9 mouse cellular contexts compared by ENCODE assay signal in the genomic region with DNA sequence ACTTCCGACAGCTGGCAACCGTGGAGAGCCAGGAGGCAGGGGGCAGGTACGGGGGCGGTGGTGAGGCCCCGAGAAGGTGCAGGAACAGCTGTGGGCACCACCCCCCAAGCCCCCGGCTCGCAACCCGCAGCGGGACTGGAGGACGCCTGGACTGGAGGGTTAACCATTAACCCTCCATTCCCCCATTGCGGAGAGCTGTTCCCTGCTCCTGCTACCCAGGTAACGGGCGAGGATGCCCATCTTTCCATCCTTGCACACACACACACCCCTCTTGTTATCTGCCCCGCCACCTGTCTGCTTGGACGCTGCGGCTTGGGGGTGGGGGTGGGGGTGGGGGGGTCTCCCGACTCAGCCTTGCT. TPM values are rescaled to one million over a fixed set of nuclear protein-coding genes. Genes with fewer than 3 reads are reported as not detected.
DNase-seq lines count a peak whose midpoint lies in the region; ATAC-seq lines count a peak whose summit lies in the region.
"Had no signal": no experiment of that assay in that cellular context is flagged by ENCODE, and none has a peak within 500 bp of the region (broad histone marks: within the 10 kb centered on the region; RNA-seq: fewer than 3 reads in every experiment).

No protein-coding gene starts in this region.

- no peaks in the 10 kb centered on the region for H3K9me3 ChIP-seq in heart, embryonic 13.5 days
- no peaks in the 10 kb centered on the region for H3K9me3 ChIP-seq in embryonic facial prominence, embryonic 12.5 days
- H3K9me3 ChIP-seq in intestine, embryonic 16.5 days (ENCODE audit: control insufficient read depth, low read length): no peaks in the 10 kb centered on the region
- no peaks in the 10 kb centered on the region for H3K9me3 ChIP-seq in midbrain, embryonic 14.5 days (ENCODE audit: control insufficient read depth, low read length)

- no peak for DNase-seq in heart, postnatal 4 days
- no peak for DNase-seq in midbrain, embryonic 14.5 days
- no peak for DNase-seq in left cerebral cortex, adult 8-10 months (ENCODE audit: low spot score in 2 of 2)
- no peak for DNase-seq in adrenal gland, postnatal 36 days
- DNase-seq in frontal cortex, postnatal 25 days (ENCODE audit: low spot score in 2 of 2): no peak

- H3K27me3 ChIP-seq in heart, embryonic 13.5 days (replicated peaks): peaks cover 79% of the 10 kb centered on the region
- H3K27me3 ChIP-seq in embryonic facial prominence, embryonic 12.5 days: peaks cover 65% of the 10 kb centered on the region
- peaks cover 36% of the 10 kb centered on the region for H3K27me3 ChIP-seq in intestine, embryonic 16.5 days (replicated peaks; ENCODE audit: control insufficient read depth, insufficient read depth, low read length)
- H3K27me3 ChIP-seq in midbrain, embryonic 14.5 days (ENCODE audit: control insufficient read depth, insufficient read depth, low read length): peaks cover 27% of the 10 kb centered on the region

- H3K36me3 ChIP-seq in heart, embryonic 13.5 days: no peaks in the 10 kb centered on the region
- no peaks in the 10 kb centered on the region for H3K36me3 ChIP-seq in embryonic facial prominence, embryonic 12.5 days
- H3K36me3 ChIP-seq in intestine, embryonic 16.5 days (ENCODE audit: control insufficient read depth, insufficient read depth, low read length): no peaks in the 10 kb centered on the region
- H3K36me3 ChIP-seq in midbrain, embryonic 14.5 days (ENCODE audit: control insufficient read depth, insufficient read depth, low read length): no peaks in the 10 kb centered on the region

- 3% methylated on average over 17 of the region's 17 CpGs for WGBS in heart, embryonic 13.5 days
- WGBS in embryonic facial prominence, embryonic 12.5 days: 3% methylated on average over 17 of the region's 17 CpGs
- 0% methylated on average over 13 of the region's 17 CpGs for WGBS in intestine, embryonic 16.5 days
- WGBS in midbrain, embryonic 14.5 days: 3% methylated on average over 17 of the region's 17 CpGs

- H3K4me2 ChIP-seq in heart, embryonic 13.5 days: peak overlapping the region; percentile 91
- peak overlapping the region; percentile 74 for H3K4me2 ChIP-seq in embryonic facial prominence, embryonic 12.5 days (replicated peaks)
- H3K4me2 ChIP-seq in intestine, embryonic 16.5 days (ENCODE audit: low read depth, low read length): peak overlapping the region; percentile 95
- H3K4me2 ChIP-seq in midbrain, embryonic 14.5 days (ENCODE audit: low read length): peak overlapping the region; percentile 85

- H3K9ac ChIP-seq in heart, embryonic 13.5 days: no peak overlapping the region
- no peak overlapping the region for H3K9ac ChIP-seq in embryonic facial prominence, embryonic 12.5 days
- 0 out of 2 replicates have a peak overlapping the region, but pooled peaks have one; percentile 60 for H3K9ac ChIP-seq in intestine, embryonic 16.5 days (ENCODE audit: low read depth, low read length)
- peak overlapping the region; percentile 64; the same call in 1 of the 2 replicates for H3K9ac ChIP-seq in midbrain, embryonic 14.5 days (replicated peaks; ENCODE audit: low read length)

- H3K4me1 ChIP-seq in heart, embryonic 13.5 days: peaks cover 24% of the 10 kb centered on the region
- peaks cover 11% of the 10 kb centered on the region for H3K4me1 ChIP-seq in embryonic facial prominence, embryonic 12.5 days
- peaks cover 22% of the 10 kb centered on the region for H3K4me1 ChIP-seq in intestine, embryonic 16.5 days (ENCODE audit: control insufficient read depth, insufficient read depth, low read length)
- H3K4me1 ChIP-seq in midbrain, embryonic 14.5 days (ENCODE audit: control insufficient read depth, insufficient read depth, low read length): 0 out of 2 replicates have a peak, but pooled peaks cover 11% of the 10 kb centered on the region

- peak overlapping the region; percentile 56 for H3K4me3 ChIP-seq in heart, embryonic 13.5 days
- H3K4me3 ChIP-seq in embryonic facial prominence, embryonic 12.5 days: peak overlapping the region; percentile 43
- peak overlapping the region; percentile 57 for H3K4me3 ChIP-seq in intestine, embryonic 16.5 days (ENCODE audit: low read length)
- peak overlapping the region; percentile 56 for H3K4me3 ChIP-seq in midbrain, embryonic 14.5 days (replicated peaks; ENCODE audit: low read depth, low read length)

- H3K27ac ChIP-seq in heart, embryonic 13.5 days (replicated peaks): no peak overlapping the region
- H3K27ac ChIP-seq in embryonic facial prominence, embryonic 12.5 days: no peak overlapping the region
- H3K27ac ChIP-seq in intestine, embryonic 16.5 days (ENCODE audit: low read length): no peak overlapping the region
- H3K27ac ChIP-seq in midbrain, embryonic 14.5 days (replicated peaks; ENCODE audit: low read depth, low read length): no peak overlapping the region

- ATAC-seq in heart, embryonic 13.5 days (ENCODE audit: extremely low read depth, insufficient number of reproducible peaks, low FRiP score, low TSS enrichment): no peak
- no peak for ATAC-seq in embryonic facial prominence, embryonic 12.5 days (ENCODE audit: insufficient number of reproducible peaks, insufficient read depth, low FRiP score, low TSS enrichment)
- ATAC-seq in intestine, embryonic 16.5 days: peak; percentile 32
- ATAC-seq in midbrain, embryonic 14.5 days (ENCODE audit: low FRiP score, low TSS enrichment): no peak; the same call in 1 of the 2 replicates

RNA-seq across cellular contexts. Expression of gene Vwa5b2, which starts 1.4 kb away (rescaled TPM):
- 0.19 and 0.25 TPM in 2 replicates for polyA plus RNA-seq in heart, embryonic 13.5 days (2015; fragmentation: Nextera tagmentation; extraction: Ambion mirVana)
- not detected for total RNA-seq in heart, postnatal 4 days (2021)
- 3.7 TPM in 2 replicates for polyA plus RNA-seq in embryonic facial prominence, embryonic 12.5 days (2016; fragmentation: Nextera tagmentation; extraction: Ambion mirVana)
- 5.5 and 5.6 TPM in 2 replicates for polyA plus RNA-seq in intestine, embryonic 16.5 days (2015; fragmentation: Nextera tagmentation; extraction: Ambion mirVana)
- polyA plus RNA-seq in midbrain, embryonic 14.5 days (2014; fragmentation: Nextera tagmentation; extraction: Ambion mirVana): 12.1 and 15.8 TPM in 2 replicates
- total RNA-seq in left cerebral cortex, adult 8-10 months (2022): 10 to 100 TPM; 51.3 to 65.5 (median 57.9) TPM
- total RNA-seq in adrenal gland, postnatal 36 days (2021): 1 to 10 TPM; 1.4 to 1.6 TPM
- total RNA-seq: neutrophil, adult 5-6 weeks had no signal

RNA-seq across cellular contexts. Expression of gene Eef1akmt4, which starts 20.7 kb away (rescaled TPM):
- 20.6 and 21.1 TPM in 2 replicates for polyA plus RNA-seq in heart, embryonic 13.5 days (2015; fragmentation: Nextera tagmentation; extraction: Ambion mirVana)
- 1 to 10 TPM; 5.2 to 5.4 TPM for total RNA-seq in heart, postnatal 4 days (2021)
- 30.5 and 31.4 TPM in 2 replicates for polyA plus RNA-seq in embryonic facial prominence, embryonic 12.5 days (2016; fragmentation: Nextera tagmentation; extraction: Ambion mirVana)
- polyA plus RNA-seq in intestine, embryonic 16.5 days (2015; fragmentation: Nextera tagmentation; extraction: Ambion mirVana): 31.7 and 34.7 TPM in 2 replicates
- polyA plus RNA-seq in midbrain, embryonic 14.5 days (2014; fragmentation: Nextera tagmentation; extraction: Ambion mirVana): 10.5 and 12.0 TPM in 2 replicates
- total RNA-seq in left cerebral cortex, adult 8-10 months (2022): 1 to 10 TPM; 1.1 to 2.3 (median 1.7) TPM
- total RNA-seq in adrenal gland, postnatal 36 days (2021): 1 to 10 TPM; 9.5 to 10.0 TPM

RNA-seq across cellular contexts. Expression of gene Gm49333, which starts 20.8 kb away (rescaled TPM):
- not detected in 2 replicates for polyA plus RNA-seq in heart, embryonic 13.5 days (2015; fragmentation: Nextera tagmentation; extraction: Ambion mirVana)
- not detected for total RNA-seq in heart, postnatal 4 days (2021)
- not detected in 2 replicates for polyA plus RNA-seq in embryonic facial prominence, embryonic 12.5 days (2016; fragmentation: Nextera tagmentation; extraction: Ambion mirVana)
- not detected in 2 replicates for polyA plus RNA-seq in intestine, embryonic 16.5 days (2015; fragmentation: Nextera tagmentation; extraction: Ambion mirVana)
- not detected in 2 replicates for polyA plus RNA-seq in midbrain, embryonic 14.5 days (2014; fragmentation: Nextera tagmentation; extraction: Ambion mirVana)
- total RNA-seq in left cerebral cortex, adult 8-10 months (2022): under 1 TPM in 2 of 4 experiments, not detected in 2; 0.42 to 0.73 TPM
- under 1 TPM in 1 of 2 experiments, not detected in 1; 0.26 TPM for total RNA-seq in adrenal gland, postnatal 36 days (2021)
- total RNA-seq: neutrophil, adult 5-6 weeks had no signal

RNA-seq across cellular contexts. Expression of gene Alg3, which starts 20.9 kb away (rescaled TPM):
- polyA plus RNA-seq in heart, embryonic 13.5 days (2015; fragmentation: Nextera tagmentation; extraction: Ambion mirVana): 33.3 and 35.3 TPM in 2 replicates
- 10 to 100 TPM; 13.6 to 14.6 TPM for total RNA-seq in heart, postnatal 4 days (2021)
- 36.9 and 39.9 TPM in 2 replicates for polyA plus RNA-seq in embryonic facial prominence, embryonic 12.5 days (2016; fragmentation: Nextera tagmentation; extraction: Ambion mirVana)
- polyA plus RNA-seq in intestine, embryonic 16.5 days (2015; fragmentation: Nextera tagmentation; extraction: Ambion mirVana): 44.3 and 47.5 TPM in 2 replicates
- 43.4 and 46.3 TPM in 2 replicates for polyA plus RNA-seq in midbrain, embryonic 14.5 days (2014; fragmentation: Nextera tagmentation; extraction: Ambion mirVana)
- 10 to 100 TPM in 3 of 4 experiments, 1 to 10 TPM in 1; 8.1 to 15.5 (median 12.3) TPM for total RNA-seq in left cerebral cortex, adult 8-10 months (2022)
- 10 to 100 TPM; 26.9 to 29.8 TPM for total RNA-seq in adrenal gland, postnatal 36 days (2021)

RNA-seq across cellular contexts. Expression of gene Camk2n2, which starts 30.4 kb away (rescaled TPM):
- 0.37 and 0.48 TPM in 2 replicates for polyA plus RNA-seq in heart, embryonic 13.5 days (2015; fragmentation: Nextera tagmentation; extraction: Ambion mirVana)
- 1 to 10 TPM; 2.0 TPM for total RNA-seq in heart, postnatal 4 days (2021)
- 2.1 and 2.4 TPM in 2 replicates for polyA plus RNA-seq in embryonic facial prominence, embryonic 12.5 days (2016; fragmentation: Nextera tagmentation; extraction: Ambion mirVana)
- 0.38 and 0.40 TPM in 2 replicates for polyA plus RNA-seq in intestine, embryonic 16.5 days (2015; fragmentation: Nextera tagmentation; extraction: Ambion mirVana)
- 35.6 and 54.4 TPM in 2 replicates for polyA plus RNA-seq in midbrain, embryonic 14.5 days (2014; fragmentation: Nextera tagmentation; extraction: Ambion mirVana)
- 100 to 1,000 TPM; 145 to 169 (median 150) TPM for total RNA-seq in left cerebral cortex, adult 8-10 months (2022)
- 100 to 1,000 TPM in 1 of 2 experiments, 10 to 100 TPM in 1; 25.3 to 128 TPM for total RNA-seq in adrenal gland, postnatal 36 days (2021)
- total RNA-seq: neutrophil, adult 5-6 weeks had no signal

Comparison
In these comparisons a context has a peak if more than half of its experiments do, and no peak if none do; other contexts are left out.
1. H3K9ac ChIP-seq: peak in intestine, embryonic 16.5 days (single experiment) and midbrain, embryonic 14.5 days (single experiment); none in heart, embryonic 13.5 days (single experiment) and embryonic facial prominence, embryonic 12.5 days (single experiment).
2. Peak in every context shown above with its lines, with median percentiles within 50 percentile points of each other: H3K4me2 ChIP-seq and H3K4me3 ChIP-seq.